Mouse (Mus musculus): ENCODE measurements around the gene Slc20a1.

DNA sequence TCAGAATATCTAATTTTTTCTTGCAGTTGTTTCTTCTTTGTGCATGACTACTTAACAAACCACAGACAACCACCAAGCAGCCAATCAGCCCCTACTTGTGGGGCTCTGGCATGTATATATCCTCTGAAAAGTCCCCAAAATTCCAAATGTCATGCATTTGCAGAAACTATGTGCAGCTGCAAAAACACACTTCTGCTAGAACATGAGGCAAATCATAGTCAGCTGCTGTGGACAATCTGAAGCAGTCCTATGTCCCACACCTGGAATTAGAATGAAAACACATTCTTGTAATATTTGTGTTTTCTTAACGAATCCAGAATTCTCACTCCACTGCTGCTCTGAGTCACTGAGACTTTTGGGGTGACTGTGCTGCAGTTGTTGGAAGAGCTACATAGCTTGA, 13.7 kb upstream of the Slc20a1 start:
- no peak for TF ChIP-seq CTCF (conservative IDR thresholded peaks at IDR 0.05; ENCODE audit: low read length)
- TF ChIP-seq NANOG (IDR thresholded peaks at IDR 0.05; ENCODE audit: borderline replicate concordance, low read length) = no peak

Measured in E14TG2a.4 (cell line).